Mouse (Mus musculus): Measurements from ENCODE around the gene Susd1. TPM values are rescaled to one million over a fixed set of nuclear protein-coding genes. Genes with fewer than 3 reads are reported as not detected.

Susd1 gene
- total and polyA plus RNA-seq, 3 experiments = 1.6 to 6.1 (median 4.1) TPM

DNA sequence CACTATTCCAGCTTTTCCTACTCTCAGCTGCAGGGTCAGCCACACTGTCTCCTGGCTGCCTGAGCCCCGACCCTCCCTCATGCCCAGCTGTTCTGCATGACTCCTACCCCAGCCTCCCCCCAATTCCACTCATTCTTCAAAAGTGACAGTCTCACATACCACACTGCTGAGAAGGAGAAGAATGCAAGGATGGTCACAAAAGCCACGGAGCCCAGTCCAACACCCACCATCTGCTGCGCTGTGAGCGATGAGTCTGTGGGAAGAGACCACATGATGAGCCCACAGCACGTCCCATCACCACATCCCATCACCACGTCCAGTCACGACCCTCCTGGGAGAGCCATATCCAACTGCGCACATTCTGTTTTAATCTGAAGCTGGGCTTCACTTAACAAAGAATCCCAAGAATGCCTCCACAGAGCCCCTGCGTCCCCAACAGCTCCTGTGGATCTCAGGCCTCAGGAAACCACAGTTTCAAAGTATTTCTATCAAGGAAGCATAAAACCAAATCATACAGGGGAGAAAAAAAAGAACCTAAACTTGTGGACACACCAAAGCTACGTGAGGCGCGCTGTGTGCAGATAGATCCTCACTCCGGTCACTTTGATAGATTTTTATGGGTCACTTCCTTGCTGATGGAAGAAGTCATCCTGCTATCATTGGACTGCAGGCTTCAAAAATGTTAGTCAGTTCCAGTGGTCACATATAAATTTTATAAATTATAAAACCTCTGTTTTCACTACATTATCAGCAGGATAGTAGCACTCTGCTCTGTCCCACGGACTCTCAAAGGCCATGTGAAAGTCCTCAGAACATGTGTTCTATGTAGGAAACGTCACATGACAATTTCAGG lies 122.7 kb downstream of the Susd1 start:
- no peak overlapping the region for H3K4me3 ChIP-seq (replicated peaks in 1 of 3; ENCODE audit: low read depth in 2 of 3, low read length in 2 of 3, poor library complexity in 1 of 3)
- H3K4me2 ChIP-seq (ENCODE audit: insufficient read depth, low read depth, poor library complexity, severe bottlenecking) = no peak overlapping the region
- dilution Hi-C loops (cut with MboI; ENCODE audit: extremely low pct_ligation_motif_present, extremely low pct_unique_long_range_greater_than_20kb, low sequenced_read_pairs) = no loop called here
- peaks cover 0 to 15% of the 10 kb centered on the region in 2 experiments; a peak in 2 of 4 replicates for H3K4me1 ChIP-seq (ENCODE audit: control insufficient read depth in 1 of 2, insufficient read depth in 2 of 2)
- no peaks in the 10 kb centered on the region for H3K79me2 ChIP-seq (replicated peaks; ENCODE audit: control insufficient read depth, extremely low read depth, insufficient read depth, poor library complexity, severe bottlenecking)
- in situ Hi-C loops (cut with MboI; ENCODE audit: low pct_ligation_motif_present, low pct_unique_long_range_greater_than_20kb, low sequenced_read_pairs) = no loop called here
- H3K36me3 ChIP-seq (replicated peaks in 1 of 2; ENCODE audit: control insufficient read depth in 1 of 2, insufficient read depth in 1 of 2, low read length in 1 of 2) = no peaks in the 10 kb centered on the region
- H3K9ac ChIP-seq (ENCODE audit: insufficient read depth, low read depth) = no peak overlapping the region
- H3K27me3 ChIP-seq (replicated peaks) = no peaks in the 10 kb centered on the region
- no peak for DNase-seq (ENCODE audit: extremely low read depth)
- no peak overlapping the region for H3K27ac ChIP-seq (ENCODE audit: insufficient read depth, low read depth)
- peaks cover 2% of the 10 kb centered on the region for H3K9me3 ChIP-seq (replicated peaks; ENCODE audit: low read length)
- TF ChIP-seq UBTF (IDR thresholded peaks at IDR 0.05; ENCODE audit: low read depth, low read length) = no peak
- no peak for TF ChIP-seq TCF12 (IDR thresholded peaks at IDR 0.05; ENCODE audit: low read depth, low read length)
- no peak for TF ChIP-seq ZNF384 (IDR thresholded peaks at IDR 0.05; ENCODE audit: low read depth, low read length)
- TF ChIP-seq MYC (IDR thresholded peaks at IDR 0.05; ENCODE audit: low read depth, low read length) = no peak
- no peak for TF ChIP-seq EP300 (IDR thresholded peaks at IDR 0.05; ENCODE audit: low read length)
- no peak for TF ChIP-seq MEF2A (IDR thresholded peaks at IDR 0.05; ENCODE audit: borderline replicate concordance, low read depth, low read length)
- no peak for TF ChIP-seq ZKSCAN1 (IDR thresholded peaks at IDR 0.05; ENCODE audit: borderline replicate concordance, low read depth, low read length)
- no peak for TF ChIP-seq POLR2AphosphoS2 (IDR thresholded peaks at IDR 0.05; ENCODE audit: low read depth, low read length)
- no peak for TF ChIP-seq PAX5 (IDR thresholded peaks at IDR 0.05; ENCODE audit: low read length)
- TF ChIP-seq HCFC1 (IDR thresholded peaks at IDR 0.05; ENCODE audit: low read depth, low read length) = no peak
- TF ChIP-seq KAT2A (IDR thresholded peaks at IDR 0.05; ENCODE audit: insufficient replicate concordance, low read length) = no peak
- TF ChIP-seq JUND (conservative IDR thresholded peaks at IDR 0.05; ENCODE audit: low read depth, low read length) = no peak
- no peak for TF ChIP-seq ZMIZ1 (IDR thresholded peaks at IDR 0.05; ENCODE audit: low read depth, low read length)
- no peak for TF ChIP-seq BHLHE40 (IDR thresholded peaks at IDR 0.05; ENCODE audit: low read depth, low read length)
- no peak for TF ChIP-seq CHD2 (IDR thresholded peaks at IDR 0.05; ENCODE audit: low read length)
- TF ChIP-seq MAFK (IDR thresholded peaks at IDR 0.05; ENCODE audit: insufficient replicate concordance, low read length) = no peak

DNA sequence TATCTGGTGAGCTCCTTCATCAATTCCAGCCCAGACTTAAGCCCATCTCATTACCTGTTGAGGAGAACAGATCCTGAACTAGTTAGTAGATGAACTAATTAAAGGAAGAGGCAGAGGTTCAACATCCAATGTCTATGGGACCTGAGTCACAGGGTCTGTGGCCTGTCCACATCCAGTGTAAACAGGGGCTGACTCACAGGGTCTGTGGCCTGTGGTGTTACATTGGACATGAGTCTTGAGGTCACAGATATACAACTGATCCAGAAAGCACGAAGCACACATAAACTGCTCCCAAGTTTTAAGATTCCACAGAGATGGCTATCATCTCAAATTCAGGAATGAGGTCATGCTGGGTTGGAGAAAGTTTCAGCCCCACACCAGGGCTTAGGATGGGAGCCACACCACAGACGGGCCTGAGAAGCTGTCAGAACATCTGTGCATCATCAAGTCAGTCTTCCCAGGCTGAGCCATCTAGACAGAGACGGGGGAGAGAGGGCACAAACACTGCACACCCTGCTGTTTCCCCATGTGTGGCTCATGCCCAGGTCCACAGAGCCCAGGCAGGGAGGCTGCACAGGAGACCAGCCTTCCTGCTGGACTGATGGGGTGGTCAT lies 123.4 kb downstream of the Susd1 start:
- H3K9me3 ChIP-seq (replicated peaks; ENCODE audit: low read length) = peaks cover 2% of the 10 kb centered on the region
- no peak overlapping the region for H3K4me3 ChIP-seq (replicated peaks in 1 of 3; ENCODE audit: low read depth in 2 of 3, low read length in 2 of 3, poor library complexity in 1 of 3)
- no peaks in the 10 kb centered on the region for H3K27me3 ChIP-seq (replicated peaks)
- no peaks in the 10 kb centered on the region for H3K79me2 ChIP-seq (replicated peaks; ENCODE audit: control insufficient read depth, extremely low read depth, insufficient read depth, poor library complexity, severe bottlenecking)
- H3K4me1 ChIP-seq (ENCODE audit: control insufficient read depth in 1 of 2, insufficient read depth in 2 of 2) = peaks cover 0 to 15% of the 10 kb centered on the region in 2 experiments; a peak in 2 of 4 replicates
- H3K27ac ChIP-seq (ENCODE audit: insufficient read depth, low read depth) = no peak overlapping the region
- dilution Hi-C loops (cut with MboI; ENCODE audit: extremely low pct_ligation_motif_present, extremely low pct_unique_long_range_greater_than_20kb, low sequenced_read_pairs) = no loop called here
- DNase-seq (ENCODE audit: extremely low read depth) = no peak
- TF ChIP-seq MYC (IDR thresholded peaks at IDR 0.05; ENCODE audit: low read depth, low read length) (no peak), ZKSCAN1 (IDR thresholded peaks at IDR 0.05; ENCODE audit: borderline replicate concordance, low read depth, low read length) (no peak), ZMIZ1 (IDR thresholded peaks at IDR 0.05; ENCODE audit: low read depth, low read length) (no peak)
- no peak overlapping the region for H3K4me2 ChIP-seq (ENCODE audit: insufficient read depth, low read depth, poor library complexity, severe bottlenecking)
- H3K9ac ChIP-seq (ENCODE audit: insufficient read depth, low read depth) = no peak overlapping the region
- no peaks in the 10 kb centered on the region for H3K36me3 ChIP-seq (replicated peaks in 1 of 2; ENCODE audit: control insufficient read depth in 1 of 2, insufficient read depth in 1 of 2, low read length in 1 of 2)
- in situ Hi-C loops (cut with MboI; ENCODE audit: low pct_ligation_motif_present, low pct_unique_long_range_greater_than_20kb, low sequenced_read_pairs) = no loop called here
